Mouse (Mus musculus): Measurements from ENCODE around the gene Hinfp.
A peak's percentile ranks its signal among the peaks of the same experiment; 100 is the strongest.
"Not testable (repeated sequence)": the region's sequence is repeated elsewhere in the genome, so short reads cannot be mapped to it uniquely, and the experiment has no call there.

Hinfp gene

DNA sequence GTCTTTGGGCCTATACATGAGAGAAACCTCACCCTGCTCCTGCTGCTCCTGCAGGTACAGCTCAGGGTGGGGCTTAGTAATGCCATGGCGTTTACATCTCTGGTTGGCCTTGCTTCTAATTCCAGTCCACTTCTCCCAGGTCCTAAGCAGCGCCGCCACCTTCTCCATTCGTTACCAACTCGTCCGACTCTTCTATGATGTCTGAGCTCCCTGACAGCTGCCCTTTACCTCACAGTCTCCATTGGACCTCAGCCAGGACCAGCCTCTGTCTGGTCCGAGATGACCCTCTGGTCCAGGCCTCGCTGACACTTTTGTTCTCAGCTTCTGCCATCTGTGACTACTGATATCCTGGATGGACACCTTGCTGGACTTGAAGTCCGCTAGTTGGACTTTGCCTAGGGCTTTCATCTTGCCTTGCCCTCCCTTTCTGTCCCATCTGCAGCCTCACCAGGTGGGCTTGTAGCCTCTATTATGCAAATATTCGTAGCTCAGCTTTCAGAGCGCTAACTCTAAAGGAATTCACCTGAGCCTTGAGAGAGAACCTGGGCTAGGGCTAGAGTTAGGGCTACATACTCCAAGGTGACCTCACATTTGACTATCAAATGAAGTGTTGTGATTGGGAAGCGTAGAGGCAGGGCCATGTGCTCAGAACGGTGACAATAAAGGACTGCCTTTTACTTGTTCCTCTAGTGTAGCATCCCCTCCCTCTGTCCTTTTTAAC lies 27.6 kb upstream of the Hinfp start:
- no peak for DNase-seq (ENCODE audit: low read depth)

DNA sequence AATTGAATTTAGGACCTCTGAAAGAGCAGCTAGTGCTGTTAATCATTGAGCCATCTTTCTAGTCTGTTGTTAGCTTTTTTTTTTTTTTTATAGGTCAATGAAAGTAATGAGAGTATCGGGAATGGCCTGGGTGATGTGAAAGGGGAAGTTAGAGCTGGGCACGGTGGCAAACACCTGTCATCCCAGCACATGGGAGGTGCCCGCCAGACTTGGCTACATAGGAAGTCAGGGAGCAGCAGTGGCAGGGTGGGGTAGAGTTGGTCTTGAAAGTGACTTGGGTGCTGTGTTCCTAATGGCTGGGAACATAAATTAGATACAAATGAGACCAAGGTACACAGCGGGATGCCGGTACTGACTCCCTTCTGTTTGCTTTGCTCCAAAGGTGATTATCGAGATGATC lies 25.3 kb upstream of the Hinfp start:
- no peak for DNase-seq (ENCODE audit: low read depth)

DNA sequence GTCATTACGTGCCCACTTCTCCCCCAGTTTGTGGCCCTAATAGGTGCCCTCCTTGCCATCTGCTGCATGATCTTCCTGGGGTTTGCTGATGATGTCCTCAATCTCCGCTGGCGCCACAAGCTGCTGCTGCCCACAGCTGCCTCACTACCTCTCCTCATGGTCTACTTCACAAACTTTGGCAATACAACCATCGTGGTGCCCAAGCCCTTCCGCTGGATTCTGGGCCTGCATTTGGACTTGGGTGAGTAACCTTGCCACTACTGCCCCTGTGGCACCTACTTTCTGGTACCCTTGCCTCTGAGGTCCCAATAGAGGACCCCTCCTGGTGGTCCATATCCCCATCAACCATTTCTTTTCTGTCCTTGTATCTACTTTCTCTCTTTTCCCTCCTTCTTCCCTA lies 22.5 kb upstream of the Hinfp start:
- no peak for DNase-seq (ENCODE audit: low read depth)

GRCm38 (mm10) chr9:44327064-44327711 lies 21.7 kb upstream of the Hinfp start:
- DNase-seq (ENCODE audit: low read depth): no peak

- peak; percentile 80 for DNase-seq (ENCODE audit: low read depth)
Observed at GRCm38 (mm10) chr9:44326371-44327063, 21.0 kb upstream of the Hinfp start.

DNA sequence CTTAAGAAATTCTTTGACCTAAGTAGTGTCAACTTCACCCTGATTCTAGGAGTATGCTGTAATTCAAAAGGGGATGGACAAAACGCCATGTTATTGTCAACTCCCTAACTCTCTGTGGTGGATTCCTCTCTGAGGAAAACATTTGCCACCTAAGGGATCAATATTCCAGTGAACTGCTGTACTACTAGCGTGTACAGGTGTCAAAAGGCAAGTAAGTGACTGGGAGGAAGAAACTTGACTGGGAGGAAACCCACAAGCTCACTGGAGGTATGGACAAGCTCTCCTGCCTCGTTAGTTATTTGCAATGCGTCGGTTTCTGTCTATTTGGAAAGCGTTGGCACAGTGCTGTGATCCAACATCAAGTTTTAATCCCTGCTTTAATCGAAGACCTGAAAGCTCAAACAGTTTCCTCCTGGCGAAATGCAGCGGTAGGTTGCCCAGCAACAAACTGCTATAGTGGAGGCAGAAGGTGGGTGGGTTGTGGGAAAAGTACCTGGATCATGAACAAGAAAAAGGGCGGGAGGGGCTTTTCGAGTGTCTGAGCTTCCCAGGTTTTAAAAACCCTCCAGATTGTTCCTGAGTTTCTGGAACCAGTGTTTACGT lies 20.4 kb upstream of the Hinfp start, which contains the start of gene Dpagt1:
TSS of gene Dpagt1 (plus strand) at position 252 of the 603 bp plus-strand sequence.
- no peak for DNase-seq (ENCODE audit: low read depth)

DNA sequence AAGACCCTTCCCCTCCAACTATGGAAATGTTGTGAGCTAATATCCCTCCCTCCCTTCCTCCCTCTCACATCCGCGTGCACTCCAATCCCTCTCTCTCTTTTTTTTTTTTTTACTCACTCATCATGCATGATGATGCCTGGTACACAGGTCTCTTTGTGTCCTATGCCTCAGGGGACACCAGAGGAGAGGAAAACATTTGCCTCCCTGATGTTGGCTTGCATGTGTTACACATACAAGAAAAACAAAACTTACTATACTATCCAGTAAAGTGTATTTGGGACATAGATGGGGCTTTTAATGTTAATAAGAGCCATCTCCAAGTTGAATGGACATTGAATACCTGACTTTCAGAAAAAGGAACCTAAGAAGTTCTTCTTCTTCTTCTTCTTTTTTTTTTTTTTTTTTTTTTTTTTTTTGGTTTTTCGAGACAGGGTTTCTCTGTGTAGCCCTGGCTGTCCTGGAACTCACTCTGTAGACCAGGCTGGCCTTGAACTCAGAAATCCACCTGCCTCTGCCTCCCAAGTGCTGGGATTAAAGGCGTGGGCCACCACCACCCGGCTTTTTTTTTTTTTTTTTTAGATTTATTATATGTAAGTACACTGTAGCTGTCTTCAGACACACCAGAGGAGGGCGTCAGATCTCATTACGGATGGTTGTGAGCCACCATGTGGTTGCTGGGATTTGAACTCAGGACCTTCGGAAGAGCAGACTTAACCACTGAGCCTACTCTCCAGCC lies 19.7 kb upstream of the Hinfp start:
- DNase-seq (ENCODE audit: low read depth): not testable (repeated sequence)

- no peak for DNase-seq (ENCODE audit: low read depth)
Observed at GRCm38 (mm10) chr9:44324147-44324546, 18.7 kb upstream of the Hinfp start.

GRCm38 (mm10) chr9:44323656-44324055 lies 18.2 kb upstream of the Hinfp start:
- DNase-seq (ENCODE audit: low read depth): not testable (repeated sequence)

GRCm38 (mm10) chr9:44320799-44321133 lies 15.3 kb upstream of the Hinfp start:
- no peak for DNase-seq (ENCODE audit: low read depth)

DNA sequence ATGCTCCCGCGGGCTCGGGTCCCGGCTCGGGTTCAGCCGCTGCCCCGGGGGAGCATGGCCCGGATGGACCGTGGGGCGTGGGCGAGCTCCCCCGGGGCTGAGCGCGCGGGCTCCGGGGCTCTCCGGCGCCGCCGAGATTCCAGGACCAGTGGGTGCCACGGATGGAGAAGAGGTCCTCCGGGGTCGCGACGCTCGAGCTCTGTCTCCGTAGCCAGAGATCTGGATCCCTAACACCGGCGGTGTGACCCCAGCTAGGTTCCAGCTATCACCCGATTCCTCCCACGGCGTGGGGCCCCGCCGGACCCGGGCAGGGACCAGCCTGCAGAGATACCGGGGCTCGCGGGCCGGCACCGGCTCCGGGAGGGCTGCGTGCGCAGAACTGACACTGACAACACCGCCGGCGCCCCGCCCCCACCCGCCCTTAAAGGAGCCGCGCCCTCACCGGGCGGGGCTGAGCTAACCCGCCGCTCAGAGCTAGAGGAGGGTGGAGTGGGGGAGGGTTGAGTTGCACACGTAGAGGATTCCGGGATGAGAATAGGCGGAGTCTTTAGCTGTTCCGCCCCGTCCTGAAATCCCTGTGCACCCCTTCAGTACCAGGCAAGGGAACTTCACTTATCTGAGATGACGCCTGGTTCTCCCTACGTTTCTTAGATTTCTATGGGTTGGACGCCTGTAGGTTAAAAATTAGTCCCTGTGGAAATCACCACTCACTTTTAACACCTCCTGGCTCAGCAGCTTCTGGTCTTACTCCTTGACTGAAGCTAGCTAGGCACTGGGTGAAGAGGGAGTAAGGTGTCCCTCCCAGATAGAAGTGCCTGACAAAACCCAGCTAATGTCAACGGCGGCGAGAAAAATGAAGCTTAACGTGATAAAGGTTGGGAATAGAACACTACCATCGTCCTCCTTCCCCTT lies 14.7 kb upstream of the Hinfp start, which contains the start of gene C2cd2l:
TSS of gene C2cd2l (minus strand) at position 399 of the 912 bp plus-strand sequence.
- DNase-seq (ENCODE audit: low read depth): peak; percentile 94

GRCm38 (mm10) chr9:44319105-44319886 lies 13.8 kb upstream of the Hinfp start:
- no peak for DNase-seq (ENCODE audit: low read depth)

DNA sequence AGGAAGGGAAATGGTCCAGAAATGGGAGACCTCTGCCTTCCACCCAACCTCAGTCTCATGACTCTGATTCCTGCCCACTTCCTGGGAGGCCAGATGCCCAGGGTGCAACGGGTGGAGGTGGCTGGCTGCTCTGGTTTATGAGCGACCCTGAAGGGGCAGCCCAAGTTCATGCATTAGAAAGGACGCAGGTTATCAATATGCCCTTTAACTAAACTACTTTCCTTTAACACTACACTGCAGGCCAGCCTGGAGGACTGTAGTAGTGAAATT lies 13.3 kb upstream of the Hinfp start:
- no peak for DNase-seq (ENCODE audit: low read depth)

DNA sequence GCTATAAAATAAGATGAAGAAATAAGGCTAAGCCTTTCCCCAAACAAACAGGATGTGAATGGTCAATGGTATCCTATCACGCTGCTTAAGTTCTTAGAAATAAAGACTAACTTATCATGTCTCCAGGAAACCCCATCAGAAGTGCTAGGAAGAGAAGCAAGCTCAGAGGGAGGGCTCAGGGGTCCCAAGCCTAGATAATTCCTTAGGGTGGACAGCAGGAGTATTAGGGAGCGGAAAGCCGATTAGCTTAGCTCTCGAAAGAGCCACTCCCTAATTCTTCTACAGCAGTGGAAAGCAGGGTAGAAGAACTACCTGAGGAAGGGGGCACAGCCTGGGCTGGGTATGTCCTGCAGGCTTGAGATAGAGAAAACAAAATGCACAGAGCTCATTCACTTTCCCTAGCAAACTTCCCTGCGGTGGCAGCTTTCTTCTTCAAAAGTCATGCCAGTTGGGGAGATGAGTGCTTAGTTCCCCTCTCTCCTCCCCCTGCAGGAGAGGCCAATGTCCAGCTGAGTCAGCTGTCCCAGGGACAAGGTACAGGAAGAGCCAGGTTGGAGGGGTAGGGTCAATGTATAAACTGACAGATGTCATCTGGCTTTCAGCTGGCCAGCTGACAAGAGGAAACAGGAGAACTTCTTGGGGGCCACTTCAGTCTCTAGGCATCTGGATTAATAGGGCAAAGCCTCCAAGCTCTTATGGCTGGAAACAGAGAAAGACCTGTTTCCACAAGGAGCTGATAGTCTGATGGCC lies 12.8 kb upstream of the Hinfp start:
- no peak for DNase-seq (ENCODE audit: low read depth)

DNA sequence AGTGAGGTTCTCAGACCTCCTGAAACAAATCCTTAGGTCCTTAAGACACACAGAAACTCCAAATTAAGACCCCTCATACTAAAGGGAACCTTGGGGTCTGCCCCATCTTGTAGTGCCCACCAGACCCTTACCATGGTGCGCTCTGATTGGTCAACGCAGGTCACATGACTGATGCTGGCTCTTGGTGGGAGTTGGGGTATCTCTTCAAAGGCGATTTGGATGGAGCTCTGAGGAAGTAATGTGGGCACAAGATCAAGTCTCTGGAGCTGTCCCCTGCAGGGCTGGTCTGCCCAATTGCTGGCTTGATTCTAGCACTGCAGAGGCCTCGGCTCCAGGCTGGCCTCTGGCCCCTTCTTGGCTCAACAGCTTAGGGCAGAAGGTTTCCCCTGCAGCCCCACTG lies 12.0 kb upstream of the Hinfp start:
- no peak for DNase-seq (ENCODE audit: low read depth)

DNA sequence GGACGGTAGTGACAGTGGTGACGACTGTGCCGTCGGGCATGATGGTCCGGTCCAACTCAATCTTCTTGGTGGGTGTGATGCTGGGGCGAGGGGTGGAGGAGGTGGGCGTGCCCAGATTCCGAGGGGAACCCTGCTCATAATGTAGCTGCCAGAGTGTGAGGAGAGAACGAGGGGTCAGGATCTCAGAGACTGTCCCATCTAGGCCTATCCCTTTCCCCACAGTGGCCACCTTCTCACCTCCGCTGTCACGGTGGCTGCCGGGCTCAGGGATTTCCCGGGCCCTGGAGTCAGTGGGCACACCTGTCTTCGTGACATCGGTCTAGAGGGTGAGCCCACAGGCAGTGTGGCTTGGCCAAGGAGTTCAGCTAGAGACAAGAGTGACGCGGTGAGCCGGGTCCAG lies 9.4 kb upstream of the Hinfp start:
- no peak for DNase-seq (ENCODE audit: low read depth)

DNA sequence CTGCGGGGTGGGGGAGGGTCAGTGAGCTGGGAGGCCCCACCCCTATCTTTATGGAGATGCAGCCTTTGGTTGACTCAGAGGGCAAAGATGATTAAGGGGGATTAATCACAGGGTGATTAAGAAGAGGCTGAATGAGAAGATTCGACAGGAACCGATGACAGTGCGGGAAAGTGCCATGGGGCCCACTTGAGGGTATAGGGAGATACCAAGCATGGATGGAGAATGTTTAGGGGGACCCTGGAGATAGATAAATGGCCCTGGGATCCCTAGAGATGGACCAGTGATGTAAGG lies 8.7 kb upstream of the Hinfp start:
- DNase-seq (ENCODE audit: low read depth): no peak

DNA sequence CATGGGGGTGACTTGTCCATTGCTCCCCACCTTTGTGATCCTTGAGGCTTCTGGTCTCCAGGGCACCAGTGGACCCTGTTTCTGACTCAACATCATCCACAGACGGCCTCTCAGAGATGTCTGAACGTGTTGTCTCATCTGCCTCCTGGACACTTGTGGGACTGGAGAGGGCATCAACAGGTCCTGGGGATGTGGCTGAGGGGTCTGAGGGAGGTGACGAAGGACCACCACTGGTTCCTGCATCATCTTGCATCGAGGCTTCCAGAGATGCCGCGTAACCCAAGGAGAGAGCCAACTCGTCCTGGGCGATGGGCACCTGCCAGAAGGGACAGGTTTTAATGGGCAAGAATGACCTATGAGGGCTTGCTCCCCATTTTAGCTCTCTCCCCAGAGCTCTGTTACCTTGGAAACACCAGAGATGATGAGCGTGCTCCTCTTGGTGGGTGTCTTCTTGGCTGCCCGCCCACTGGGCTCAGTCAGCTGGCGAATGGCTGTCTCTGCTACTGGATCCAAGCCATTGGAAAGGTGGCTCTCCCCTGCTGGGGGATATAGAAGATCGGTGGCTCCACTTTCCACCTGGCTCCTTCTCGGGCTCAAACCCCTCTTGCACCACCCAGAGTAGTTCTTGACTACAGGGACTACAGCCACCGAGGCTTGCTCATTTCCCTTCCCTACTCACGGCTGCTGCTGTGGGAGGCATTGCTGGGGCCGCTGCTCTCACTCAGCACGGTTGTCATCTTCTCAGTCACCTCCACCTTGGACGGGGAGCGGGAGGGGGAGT lies 8.2 kb upstream of the Hinfp start:
- DNase-seq (ENCODE audit: low read depth): no peak

All from fibroblast of lung, adult 2 months (primary cell).